Mouse (Mus musculus) lung, embryonic 14.5 days (tissue): ENCODE measurements around the gene Rfc3. TPM values are rescaled to one million over a fixed set of nuclear protein-coding genes. Genes with fewer than 3 reads are reported as not detected.

Experiments used
- ATAC-seq: fragments of 200-750 bp; cut with Nextera tagmentation; 2 replicates; pipeline ENCODE4 v1.8.0; 2017; ENCODE audit warnings: mild to moderate bottlenecking, moderate TSS enrichment, moderate library complexity; ENCODE audit not compliant: insufficient read depth
- DNase-seq: peaks from one replicate; pipeline ENCODE4 v3.0.0-alpha.2; 2015
- H3K27ac ChIP-seq: fragments of 300-500 bp; sonication (generic); 2 replicates; pipeline ENCODE4 v1.5.1; 2014; ENCODE audit warnings: low read depth, mild to moderate bottlenecking, moderate library complexity
- H3K27me3 ChIP-seq: fragments of 300-500 bp; sonication (generic); 2 replicates; pipeline ENCODE4 v1.6.1; 2014; ENCODE audit warnings: low read length, control low read depth; ENCODE audit not compliant: insufficient read depth
- H3K36me3 ChIP-seq: fragments of 300-500 bp; sonication (generic); 2 replicates; pipeline ENCODE4 v1.6.1; 2014; ENCODE audit warnings: control low read depth; ENCODE audit not compliant: insufficient read depth
- H3K4me1 ChIP-seq: fragments of 300-500 bp; sonication (generic); 2 replicates; pipeline ENCODE4 v1.6.1; 2014; ENCODE audit warnings: antibody characterized with exemption, control low read depth; ENCODE audit not compliant: insufficient read depth
- H3K4me2 ChIP-seq: fragments of 300-500 bp; sonication (generic); 2 replicates; pipeline ENCODE4 v1.6.1; 2014; ENCODE audit warnings: mild to moderate bottlenecking
- H3K4me3 ChIP-seq: fragments of 300-500 bp; sonication (generic); 2 replicates; pipeline ENCODE4 v1.5.1; 2014; ENCODE audit warnings: low read depth, low read length
- H3K9ac ChIP-seq: fragments of 300-500 bp; sonication (generic); 2 replicates; pipeline ENCODE4 v1.6.1; 2014
- H3K9me3 ChIP-seq: fragments of 300-500 bp; sonication (generic); 2 replicates; pipeline ENCODE4 v1.6.1; 2016; ENCODE audit warnings: low read depth, low read length, control low read depth
- CTCF ChIP-seq: IDR thresholded peaks from 2 replicates; pipeline ENCODE4 v1.5.1; 2016; ENCODE audit warnings: antibody characterized with exemption, low read depth
- WGBS: fragments of 180-500 bp; shearing (Covaris S2); extraction: QIAGEN DNeasy Blood & Tissue Kit; methylation state at CpG from one replicate; pipeline ENCODE4 v1.1.7; 2014; 5-methylcytosine and 5-hydroxymethylcytosine counted together
- polyA plus RNA-seq: library from polyadenylated mRNA; unstranded; fragments of >200 nt; fragmentation: Nextera tagmentation; extraction: Ambion mirVana; gene quantifications from 2 replicates; pipeline ENCODE4 v1.2.1, GENCODE M21; 2014

Rfc3 gene
- polyA plus RNA-seq, 1 experiment from 2014 or later: 125 TPM

DNA sequence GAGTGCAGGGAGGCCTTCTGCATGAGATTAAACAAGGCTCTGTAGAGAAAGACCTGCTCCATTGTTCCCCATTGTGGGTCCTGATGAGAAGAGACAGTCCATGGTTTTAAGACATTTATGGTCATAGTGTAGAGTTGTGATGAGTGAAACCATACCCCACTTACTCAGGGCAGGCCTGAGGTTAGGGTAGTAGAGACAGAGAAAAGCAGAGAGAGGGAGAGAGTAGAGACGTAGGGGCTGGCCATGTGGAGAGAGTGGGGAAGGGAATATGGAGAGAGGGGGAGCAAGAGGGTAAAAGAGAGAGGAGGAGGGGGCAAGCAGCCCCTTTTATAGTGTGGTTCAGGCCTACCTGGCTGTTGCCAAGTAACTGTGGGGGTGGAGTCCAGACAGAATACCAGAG is 8.9 kb downstream of the Rfc3 start:
- Histone ChIP-seq H3K36me3 (peaks cover 59% of the 10 kb centered on the region), H3K4me2 (no peak overlapping the region), H3K9ac (no peak overlapping the region), H3K27ac (no peak overlapping the region), H3K27me3 (no peaks in the 10 kb centered on the region), H3K4me1 (no peaks in the 10 kb centered on the region), H3K9me3 (no peaks in the 10 kb centered on the region), H3K4me3 (no peak overlapping the region)
- TF ChIP-seq CTCF: no peak
- DNase-seq (no peak), ATAC-seq (no peak)
- WGBS: 100% methylated on average over 1 of the region's 1 CpGs

DNA sequence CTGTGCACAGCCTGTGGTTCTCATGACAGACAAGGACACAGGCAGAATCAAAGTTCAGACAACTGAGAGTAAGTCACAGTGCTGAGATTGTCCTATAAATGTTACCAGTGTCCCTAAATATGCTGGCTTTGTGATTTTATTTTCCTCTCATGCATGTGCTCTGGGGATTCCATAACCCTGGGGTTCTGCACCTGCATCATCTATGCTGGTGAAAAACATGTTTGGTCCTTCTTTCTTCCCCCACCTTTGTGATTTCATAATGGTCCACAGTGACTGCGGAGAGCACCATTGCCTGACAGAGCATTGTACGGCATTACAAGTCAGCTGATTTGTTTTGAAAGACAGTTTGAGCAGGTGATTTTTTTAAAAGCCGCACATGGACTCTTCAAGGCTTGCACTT is 45.1 kb downstream of the Rfc3 start, which contains the start of gene Vmn2r18:
Vmn2r18 (minus strand) TSS at position 101 of the 400 bp plus-strand sequence.
- no peak within 1 kb of the TSS for H3K9ac ChIP-seq
- H3K9me3 ChIP-seq: no peaks in the 10 kb centered on the region
- DNase-seq (no peak), ATAC-seq (no peak)
- 84% methylated on average over 3 of the region's 3 CpGs for WGBS
- TF ChIP-seq CTCF: no peak
- H3K27ac ChIP-seq: no peak within 1 kb of the TSS
- H3K4me2 ChIP-seq: no peak within 1 kb of the TSS
- no peaks in the 10 kb centered on the region for H3K36me3 ChIP-seq
- no peak within 1 kb of the TSS for H3K4me3 ChIP-seq
- H3K27me3 ChIP-seq: no peaks in the 10 kb centered on the region
- no peaks in the 10 kb centered on the region for H3K4me1 ChIP-seq

- no peak for DNase-seq
Measured at GRCm38 (mm10) chr5:151601696-151602095, 49.3 kb downstream of the Rfc3 start.

More at GRCm38 (mm10) chr5:151601696-151602095, 49.3 kb downstream of the Rfc3 start:
- Histone ChIP-seq H3K27me3 (no peaks in the 10 kb centered on the region), H3K4me1 (no peaks in the 10 kb centered on the region), H3K4me2 (no peak overlapping the region), H3K36me3 (no peaks in the 10 kb centered on the region), H3K4me3 (no peak overlapping the region), H3K9me3 (no peaks in the 10 kb centered on the region), H3K27ac (no peak overlapping the region), H3K9ac (no peak overlapping the region)
- TF ChIP-seq CTCF: no peak
- ATAC-seq: no peak
- 38% methylated on average over 1 of the region's 1 CpGs for WGBS

Other genes starting within 250 kb of the Rfc3 start
- gene Gm42906, start 223.1 kb downstream of the Rfc3 start, polyA plus RNA-seq: not detected in 2 replicates
- 0.12 TPM in 1 of 2 replicates, not detected in the other for gene Vmn2r18, start 45.2 kb downstream of the Rfc3 start, polyA plus RNA-seq